Mouse (Mus musculus): ENCODE measurements around the gene Arsb. TPM values are rescaled to one million over a fixed set of nuclear protein-coding genes. Genes with fewer than 3 reads are reported as not detected.

Gene Arsb
- polyA plus RNA-seq, 1 experiment from 2014 or later = 7.9 TPM

DNA sequence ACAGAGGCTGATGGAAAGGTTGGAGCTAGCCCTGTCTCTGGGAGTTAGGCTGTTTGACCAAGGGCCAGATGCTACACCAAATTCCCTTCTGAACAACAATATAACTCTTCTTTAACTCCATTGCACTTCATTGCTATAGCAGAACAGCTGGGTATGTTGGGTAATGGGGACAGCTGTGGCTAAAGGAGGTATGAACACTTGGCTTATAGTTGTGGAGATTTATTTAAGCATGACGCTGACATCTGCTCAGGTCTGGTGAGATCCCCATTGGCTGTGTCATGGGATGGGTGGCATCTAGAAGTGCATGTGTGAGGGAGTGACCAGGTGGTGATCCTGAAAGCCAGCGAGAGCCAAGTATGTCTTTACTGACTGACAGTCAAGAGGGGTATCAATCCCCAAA is 116.8 kb downstream of the Arsb start:
- Histone ChIP-seq H3K9me3 (ENCODE audit: control insufficient read depth) (no peaks in the 10 kb centered on the region), H3K4me3 (ENCODE audit: low read depth, low read length) (no peak overlapping the region), H3K4me2 (replicated peaks; ENCODE audit: low read depth) (no peak overlapping the region), H3K27ac (ENCODE audit: low read depth, low read length) (no peak overlapping the region), H3K36me3 (ENCODE audit: control insufficient read depth, insufficient read depth) (no peaks in the 10 kb centered on the region), H3K27me3 (replicated peaks; ENCODE audit: control insufficient read depth, insufficient read depth, low read length) (no peaks in the 10 kb centered on the region), H3K9ac (ENCODE audit: low read depth, low read length) (no peak overlapping the region), H3K4me1 (replicated peaks; ENCODE audit: control insufficient read depth, insufficient read depth, low read length) (no peaks in the 10 kb centered on the region)
- no peak for ATAC-seq
- TF ChIP-seq CTCF (IDR thresholded peaks at IDR 0.05; ENCODE audit: low read depth) = no peak
- 93% methylated on average over 2 of the region's 2 CpGs for WGBS

DNA sequence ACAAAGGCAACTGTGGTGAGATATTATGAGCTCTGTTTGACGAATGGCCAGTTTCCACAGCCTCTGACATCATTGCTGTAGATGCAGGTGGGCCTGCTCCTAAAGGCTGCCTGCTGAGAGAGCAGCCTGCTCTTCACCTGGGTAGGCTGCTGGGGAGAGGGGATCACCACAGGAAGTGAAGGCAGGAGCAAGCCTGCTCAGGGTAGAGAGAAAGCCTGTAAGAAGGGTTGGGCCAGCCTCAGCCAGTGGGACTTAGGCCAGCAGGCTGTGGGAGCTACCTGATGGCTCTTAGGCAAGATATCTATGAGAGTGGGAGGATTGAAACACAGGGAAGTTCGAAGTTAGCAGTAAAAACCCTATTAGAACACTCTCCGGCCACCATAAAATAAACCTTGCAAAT is 117.5 kb downstream of the Arsb start:
- H3K4me3 ChIP-seq (ENCODE audit: low read depth, low read length) = no peak overlapping the region
- no peaks in the 10 kb centered on the region for H3K36me3 ChIP-seq (ENCODE audit: control insufficient read depth, insufficient read depth)
- no peak for ATAC-seq
- H3K4me1 ChIP-seq (replicated peaks; ENCODE audit: control insufficient read depth, insufficient read depth, low read length) = no peaks in the 10 kb centered on the region
- H3K4me2 ChIP-seq (replicated peaks; ENCODE audit: low read depth) = no peak overlapping the region
- no peaks in the 10 kb centered on the region for H3K9me3 ChIP-seq (ENCODE audit: control insufficient read depth)
- H3K27ac ChIP-seq (ENCODE audit: low read depth, low read length) = no peak overlapping the region
- TF ChIP-seq CTCF (IDR thresholded peaks at IDR 0.05; ENCODE audit: low read depth) = no peak
- WGBS = 76% methylated on average over 3 of the region's 3 CpGs
- no peak overlapping the region for H3K9ac ChIP-seq (ENCODE audit: low read depth, low read length)
- no peaks in the 10 kb centered on the region for H3K27me3 ChIP-seq (replicated peaks; ENCODE audit: control insufficient read depth, insufficient read depth, low read length)

DNA sequence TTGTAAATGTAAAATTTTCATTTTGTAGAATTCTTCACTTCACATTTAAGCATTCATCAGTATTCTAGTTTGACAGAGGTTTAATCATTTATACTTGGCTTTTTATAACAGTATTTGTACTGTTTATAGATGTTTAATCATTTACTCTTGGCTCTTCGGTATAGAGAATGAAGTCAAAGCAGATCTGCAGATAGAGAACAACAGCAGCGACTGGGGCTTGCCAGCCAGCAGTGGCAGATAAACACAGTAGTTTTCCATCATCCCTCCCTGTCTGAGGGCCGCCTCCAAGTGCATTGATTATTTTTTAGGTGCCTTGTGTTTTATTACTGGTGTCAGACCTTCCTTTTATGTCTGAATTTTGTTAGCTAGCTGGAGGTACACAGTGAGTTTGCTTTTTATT is 118.6 kb downstream of the Arsb start:
- no peak for TF ChIP-seq CTCF (IDR thresholded peaks at IDR 0.05; ENCODE audit: low read depth)
- H3K4me1 ChIP-seq (replicated peaks; ENCODE audit: control insufficient read depth, insufficient read depth, low read length) = no peaks in the 10 kb centered on the region
- H3K27ac ChIP-seq (ENCODE audit: low read depth, low read length) = no peak overlapping the region
- ATAC-seq = no peak
- no peak overlapping the region for H3K9ac ChIP-seq (ENCODE audit: low read depth, low read length)
- no peaks in the 10 kb centered on the region for H3K27me3 ChIP-seq (replicated peaks; ENCODE audit: control insufficient read depth, insufficient read depth, low read length)
- no peaks in the 10 kb centered on the region for H3K9me3 ChIP-seq (ENCODE audit: control insufficient read depth)
- H3K4me2 ChIP-seq (replicated peaks; ENCODE audit: low read depth) = no peak overlapping the region
- 22% methylated on average over 3 of the region's 3 CpGs for WGBS
- H3K4me3 ChIP-seq (ENCODE audit: low read depth, low read length) = no peak overlapping the region
- H3K36me3 ChIP-seq (ENCODE audit: control insufficient read depth, insufficient read depth) = no peaks in the 10 kb centered on the region

DNA sequence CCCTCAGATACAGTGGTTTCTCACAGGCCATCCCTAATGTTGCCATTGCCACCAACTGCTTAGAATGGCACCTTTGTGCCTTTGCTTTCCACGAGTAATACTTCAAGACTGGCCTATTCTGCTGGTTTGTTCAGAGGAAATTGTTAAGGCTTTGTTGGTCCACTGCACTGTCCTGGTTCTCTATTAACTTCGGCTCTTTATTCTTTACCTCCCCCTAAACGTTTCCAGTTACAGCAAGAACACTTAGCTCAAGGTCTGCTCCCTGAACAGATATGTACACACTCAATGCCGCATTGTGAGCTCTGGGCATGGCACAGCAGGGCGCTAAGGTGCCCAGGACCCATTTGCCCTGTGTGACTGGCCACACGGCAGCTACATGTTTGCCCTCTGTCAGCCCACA is 119.8 kb downstream of the Arsb start:
- no peak overlapping the region for H3K4me2 ChIP-seq (replicated peaks; ENCODE audit: low read depth)
- no peak overlapping the region for H3K4me3 ChIP-seq (ENCODE audit: low read depth, low read length)
- no peak for TF ChIP-seq CTCF (IDR thresholded peaks at IDR 0.05; ENCODE audit: low read depth)
- H3K9me3 ChIP-seq (ENCODE audit: control insufficient read depth) = no peaks in the 10 kb centered on the region
- H3K27me3 ChIP-seq (replicated peaks; ENCODE audit: control insufficient read depth, insufficient read depth, low read length) = no peaks in the 10 kb centered on the region
- H3K36me3 ChIP-seq (ENCODE audit: control insufficient read depth, insufficient read depth) = no peaks in the 10 kb centered on the region
- no peak overlapping the region for H3K9ac ChIP-seq (ENCODE audit: low read depth, low read length)
- no peak for ATAC-seq
- 70% methylated on average over 6 of the region's 6 CpGs for WGBS
- no peaks in the 10 kb centered on the region for H3K4me1 ChIP-seq (replicated peaks; ENCODE audit: control insufficient read depth, insufficient read depth, low read length)
- no peak overlapping the region for H3K27ac ChIP-seq (ENCODE audit: low read depth, low read length)

DNA sequence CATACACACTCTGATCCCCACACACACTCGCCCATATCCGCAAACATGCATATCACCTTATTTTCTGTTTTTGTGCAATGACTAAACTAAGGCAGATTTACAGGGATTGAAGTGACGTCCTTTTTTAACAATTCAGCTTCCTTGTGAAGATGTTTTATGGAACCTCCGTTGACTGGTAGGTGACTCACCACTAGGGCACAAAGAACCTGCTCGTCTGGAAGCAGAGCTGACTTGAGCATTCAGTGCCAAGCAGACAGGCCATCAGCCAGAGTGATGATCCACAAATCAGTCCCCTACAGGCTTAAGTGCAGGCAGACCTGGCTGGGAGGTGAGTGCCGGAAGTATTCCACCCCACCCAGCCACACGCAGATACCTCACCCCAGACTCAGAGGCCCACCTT is 120.7 kb downstream of the Arsb start:
- ATAC-seq = no peak
- Histone ChIP-seq H3K9ac (ENCODE audit: low read depth, low read length) (no peak overlapping the region), H3K27ac (ENCODE audit: low read depth, low read length) (no peak overlapping the region), H3K4me2 (replicated peaks; ENCODE audit: low read depth) (no peak overlapping the region), H3K27me3 (replicated peaks; ENCODE audit: control insufficient read depth, insufficient read depth, low read length) (no peaks in the 10 kb centered on the region), H3K36me3 (ENCODE audit: control insufficient read depth, insufficient read depth) (no peaks in the 10 kb centered on the region), H3K9me3 (ENCODE audit: control insufficient read depth) (no peaks in the 10 kb centered on the region), H3K4me3 (ENCODE audit: low read depth, low read length) (no peak overlapping the region), H3K4me1 (replicated peaks; ENCODE audit: control insufficient read depth, insufficient read depth, low read length) (no peaks in the 10 kb centered on the region)
- 64% methylated on average over 7 of the region's 7 CpGs for WGBS
- TF ChIP-seq CTCF (IDR thresholded peaks at IDR 0.05; ENCODE audit: low read depth) = peak; percentile 41

DNA sequence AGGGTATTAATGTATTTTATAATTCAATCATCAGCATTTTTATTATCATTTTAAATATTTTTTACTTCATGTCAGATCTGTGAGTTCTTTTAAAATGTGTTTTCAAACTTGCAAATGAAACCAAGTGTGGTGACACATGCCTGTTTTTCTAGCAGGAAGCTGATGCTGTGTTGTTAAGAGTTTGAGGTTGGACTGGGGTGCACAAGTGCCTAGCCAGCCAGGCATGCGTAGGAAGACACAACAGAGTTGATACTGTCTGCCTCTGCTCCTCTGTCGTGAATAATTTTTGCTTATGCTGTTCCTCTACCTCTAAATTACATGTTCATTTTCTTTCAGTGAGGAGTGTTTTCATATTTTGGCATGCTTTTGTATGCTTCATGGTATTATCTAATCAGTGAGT is 122.7 kb downstream of the Arsb start:
- H3K27ac ChIP-seq (ENCODE audit: low read depth, low read length) = no peak overlapping the region
- no peak for TF ChIP-seq CTCF (IDR thresholded peaks at IDR 0.05; ENCODE audit: low read depth)
- no peak for ATAC-seq

DNA sequence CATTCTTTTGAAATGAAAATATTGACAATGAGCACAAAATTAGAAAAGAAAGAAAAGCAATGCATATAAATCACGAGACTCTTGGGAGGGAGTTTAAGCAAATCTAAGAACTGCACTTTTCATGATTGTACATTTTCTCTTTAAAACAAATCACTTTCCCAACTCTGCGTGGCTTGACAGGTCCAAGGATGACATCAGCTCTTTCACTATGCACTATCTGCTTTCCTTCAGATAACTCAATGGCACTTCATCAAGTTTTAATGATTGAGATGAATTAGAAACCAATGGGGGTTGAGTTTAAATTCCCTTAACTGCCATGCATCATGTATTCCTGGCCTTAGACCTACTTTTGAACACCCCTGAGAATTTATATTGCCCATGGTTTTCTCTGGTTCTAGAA is 124.0 kb downstream of the Arsb start:
- Histone ChIP-seq H3K4me2 (replicated peaks; ENCODE audit: low read depth) (no peak overlapping the region), H3K4me3 (ENCODE audit: low read depth, low read length) (no peak overlapping the region), H3K9ac (ENCODE audit: low read depth, low read length) (no peak overlapping the region), H3K27me3 (replicated peaks; ENCODE audit: control insufficient read depth, insufficient read depth, low read length) (no peaks in the 10 kb centered on the region), H3K36me3 (ENCODE audit: control insufficient read depth, insufficient read depth) (no peaks in the 10 kb centered on the region), H3K4me1 (replicated peaks; ENCODE audit: control insufficient read depth, insufficient read depth, low read length) (no peaks in the 10 kb centered on the region), H3K27ac (ENCODE audit: low read depth, low read length) (no peak overlapping the region), H3K9me3 (ENCODE audit: control insufficient read depth) (no peaks in the 10 kb centered on the region)
- ATAC-seq = no peak
- 77% methylated on average over 2 of the region's 2 CpGs for WGBS
- no peak for TF ChIP-seq CTCF (IDR thresholded peaks at IDR 0.05; ENCODE audit: low read depth)

More for the DNA sequence above, 122.7 kb downstream of the Arsb start:
- no peaks in the 10 kb centered on the region for H3K27me3 ChIP-seq (replicated peaks; ENCODE audit: control insufficient read depth, insufficient read depth, low read length)
- no peaks in the 10 kb centered on the region for H3K4me1 ChIP-seq (replicated peaks; ENCODE audit: control insufficient read depth, insufficient read depth, low read length)
- H3K9ac ChIP-seq (ENCODE audit: low read depth, low read length) = no peak overlapping the region
- no peak overlapping the region for H3K4me3 ChIP-seq (ENCODE audit: low read depth, low read length)
- 84% methylated on average over 2 of the region's 2 CpGs for whole genome bisulfite sequencing
- no peak overlapping the region for H3K4me2 ChIP-seq (replicated peaks; ENCODE audit: low read depth)
- H3K9me3 ChIP-seq (ENCODE audit: control insufficient read depth) = no peaks in the 10 kb centered on the region
- no peaks in the 10 kb centered on the region for H3K36me3 ChIP-seq (ENCODE audit: control insufficient read depth, insufficient read depth)

Measured in intestine, postnatal 0 days (tissue).